Mouse (Mus musculus): ENCODE data around the gene Cdc42ep2.

DNA sequence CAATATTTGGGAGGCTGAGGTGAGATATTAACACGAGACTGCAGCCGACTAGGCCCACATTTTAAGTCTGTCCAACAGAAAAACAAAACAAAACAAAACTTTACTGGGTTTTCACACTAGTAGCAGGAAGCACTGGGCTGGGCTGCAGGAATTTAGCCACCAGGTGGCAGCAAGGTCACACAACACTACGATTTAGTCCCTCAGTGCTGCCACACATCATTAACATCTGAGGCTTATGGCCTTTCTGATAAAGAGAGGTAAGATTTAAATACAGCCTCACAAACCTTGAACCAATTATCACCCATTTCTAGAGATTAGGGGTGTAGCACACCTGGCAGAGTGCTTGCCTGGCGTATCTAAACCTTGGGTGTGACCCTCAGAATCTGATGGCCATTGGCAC, 40.7 kb upstream of the Cdc42ep2 start:
- no peak for TF ChIP-seq GATA1 (IDR thresholded peaks at IDR 0.05; ENCODE audit: low read length)
- TF ChIP-seq TAL1 (IDR thresholded peaks at IDR 0.05; ENCODE audit: low read length) = no peak

Measured in erythroblast, embryonic 14.5 days (primary cell).